Mouse (Mus musculus) erythroblast, adult 5-6 weeks (primary cell): ENCODE results near the gene Snrpg. TPM values are rescaled to one million over a fixed set of nuclear protein-coding genes. Genes with fewer than 3 reads are reported as not detected.
"Not testable (repeated sequence)": the region's sequence is repeated elsewhere in the genome, so short reads cannot be mapped to it uniquely, and the experiment has no call there.

Experiments used
- ATAC-seq: replicated peaks from 2 replicates; pipeline ENCODE4 v1.8.0; 2016; ENCODE audit warnings: moderate number of reproducible peaks, mild to moderate bottlenecking, moderate TSS enrichment, inconsistent platforms; ENCODE audit not compliant: poor library complexity, low FRiP score, severe bottlenecking
- total RNA-seq, 2 experiments: library from RNA; stranded (forward) in 1 of 2; stranded (reverse) in 1 of 2; fragments of 150-400 nt in 1 of 2; fragments of 200-764, 138-1000 nt in 1 of 2; gene quantifications; 2 replicates each; pipeline versions ENCODE4 v1.2.3 to v1.2.4; 2015 to 2017; ENCODE audit warnings: low replicate concordance in 2 of 2

The Snrpg gene
- total RNA-seq (2015; ENCODE audit: low replicate concordance), result 41.4 and 60.7 TPM in 2 replicates
- total RNA-seq (2017; ENCODE audit: low replicate concordance), result 11.2 and 26.3 TPM in 2 replicates

DNA sequence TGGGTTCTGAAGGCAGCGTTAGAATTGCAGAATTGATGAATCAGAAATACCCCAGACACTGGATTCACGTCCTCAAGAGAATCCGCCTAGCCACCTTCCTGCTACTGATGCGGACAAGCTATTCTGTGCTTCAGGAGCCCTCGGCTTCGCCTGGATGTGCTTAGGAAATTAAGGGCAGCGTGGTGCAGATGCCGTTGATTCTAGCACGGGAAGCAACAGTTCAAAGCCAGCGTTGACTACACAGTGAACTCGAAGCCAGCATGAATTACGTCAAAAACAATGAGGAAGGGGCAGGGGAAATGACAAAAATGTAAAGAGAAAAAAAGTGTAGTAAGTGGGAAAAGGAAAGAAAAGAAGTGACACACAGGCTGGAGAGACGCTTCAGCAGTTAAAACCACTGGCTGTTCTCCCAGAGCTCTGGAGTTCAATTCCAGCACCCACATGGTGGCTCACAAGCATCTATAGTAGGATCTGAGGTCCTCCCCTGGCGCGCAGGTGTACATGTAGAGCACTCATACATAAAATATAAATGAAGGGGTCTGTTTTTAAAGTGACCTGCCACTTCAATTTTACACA lies at the start of gene Snrpg:
TSS of gene Snrpg (plus strand) at position 541 of the 576 bp plus-strand sequence.
- peak; percentile 53 for ATAC-seq

GRCm38 (mm10) chr6:86322031-86322563 lies 49.0 kb upstream of the Snrpg start:
- no peak for ATAC-seq

DNA sequence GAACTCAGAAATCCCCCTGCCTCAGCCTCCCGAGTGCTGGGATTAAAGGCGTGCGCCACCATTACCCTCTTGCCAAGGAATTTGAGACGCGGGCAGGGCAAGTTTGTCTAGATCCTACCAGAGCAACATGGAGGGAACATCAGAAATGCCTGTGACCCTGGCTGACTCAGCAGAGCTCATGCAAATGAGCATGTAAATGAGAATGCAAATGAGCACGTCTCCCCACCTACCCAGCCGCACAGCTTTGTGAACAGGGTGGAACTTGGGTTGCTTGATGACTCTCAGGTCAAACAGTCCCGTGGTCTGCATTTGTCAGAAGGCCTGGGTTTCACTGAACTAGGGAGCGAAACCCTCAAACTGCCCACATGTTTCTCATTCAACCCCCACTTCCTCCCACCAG lies 48.1 kb upstream of the Snrpg start:
- no peak for ATAC-seq

- ATAC-seq, result no peak
Measured at GRCm38 (mm10) chr6:86324400-86324799, 46.7 kb upstream of the Snrpg start.

- no peak for ATAC-seq
Measured at GRCm38 (mm10) chr6:86325646-86326045, 45.5 kb upstream of the Snrpg start.

DNA sequence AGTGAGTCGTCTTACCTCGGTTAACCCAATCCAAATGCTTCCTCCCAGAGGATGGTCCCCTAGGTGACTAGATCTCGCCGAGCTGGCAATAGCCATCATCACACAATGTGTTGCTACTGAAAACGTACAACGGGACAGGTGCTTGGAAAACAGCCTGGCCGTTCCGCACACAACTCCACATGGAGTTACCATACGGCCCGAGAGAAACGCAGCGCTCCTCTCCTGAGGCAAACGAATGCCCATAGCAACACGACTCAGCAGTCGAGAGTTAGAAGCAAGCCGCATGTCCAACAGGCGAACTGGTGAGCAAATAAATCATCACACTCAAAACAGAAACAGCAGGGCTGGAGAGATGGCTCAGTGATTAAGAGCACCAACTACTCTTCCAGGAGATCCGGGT lies 44.2 kb upstream of the Snrpg start:
- no peak for ATAC-seq

DNA sequence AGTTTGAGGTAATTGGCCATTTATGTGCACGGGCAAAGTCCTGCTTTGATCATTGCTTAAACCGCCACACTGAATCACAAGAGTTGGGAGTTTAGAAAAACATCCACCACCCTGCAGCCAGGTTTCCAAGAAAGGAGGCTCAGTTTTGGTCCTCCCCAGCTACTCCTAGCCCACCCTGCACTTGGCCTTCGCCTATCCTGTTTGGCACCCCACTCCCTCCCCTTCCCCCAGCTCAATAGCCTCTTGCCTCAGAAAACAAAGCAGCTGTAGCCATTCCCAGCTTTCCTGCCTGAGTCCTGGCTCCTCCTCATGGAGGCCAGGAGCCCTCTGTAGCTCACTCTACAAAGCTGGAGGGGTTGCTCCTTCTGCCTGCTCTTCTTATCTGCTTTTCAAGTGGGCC lies 42.7 kb upstream of the Snrpg start:
- no peak for ATAC-seq

DNA sequence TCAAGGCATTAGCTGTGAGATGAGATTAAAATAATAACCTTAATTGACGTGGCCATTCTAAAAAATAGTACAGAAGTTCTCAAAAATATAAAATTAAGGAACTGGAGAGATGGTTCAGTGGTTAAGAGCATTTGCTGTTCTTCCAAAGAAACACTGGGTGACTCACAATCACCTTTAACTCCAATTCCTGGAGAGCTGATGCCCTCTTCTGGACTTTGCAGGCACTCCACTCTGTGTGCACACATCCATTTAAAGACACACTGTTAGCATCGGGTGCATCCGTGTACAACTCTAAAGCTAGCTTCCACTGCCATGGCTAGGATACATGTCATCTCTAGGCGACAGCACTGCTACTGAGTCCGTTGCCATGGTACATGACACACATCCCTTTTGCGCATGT lies 41.2 kb upstream of the Snrpg start:
- ATAC-seq, result no peak

- ATAC-seq, result no peak
Measured at GRCm38 (mm10) chr6:86335121-86335849, 35.8 kb upstream of the Snrpg start.

DNA sequence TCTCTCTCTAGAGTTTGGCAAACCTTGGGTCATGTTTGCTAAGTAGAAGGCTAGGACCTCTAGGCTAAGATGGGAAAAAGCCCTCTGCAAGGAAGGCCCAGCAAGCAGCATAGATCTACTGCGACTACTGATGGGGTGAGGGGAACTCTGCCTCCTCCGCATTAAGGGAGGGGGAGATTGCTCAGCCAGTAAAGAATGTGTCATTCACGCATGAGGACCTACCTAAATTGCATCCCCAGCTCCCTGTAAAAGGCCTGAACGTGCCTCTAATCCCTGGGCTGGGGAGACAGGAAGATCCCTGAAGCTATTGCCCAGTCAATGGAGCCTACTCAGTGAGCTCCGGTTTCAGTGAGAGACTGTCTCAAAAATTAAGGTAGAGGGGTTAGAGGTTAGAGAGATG lies 35.2 kb upstream of the Snrpg start:
- ATAC-seq, result no peak

DNA sequence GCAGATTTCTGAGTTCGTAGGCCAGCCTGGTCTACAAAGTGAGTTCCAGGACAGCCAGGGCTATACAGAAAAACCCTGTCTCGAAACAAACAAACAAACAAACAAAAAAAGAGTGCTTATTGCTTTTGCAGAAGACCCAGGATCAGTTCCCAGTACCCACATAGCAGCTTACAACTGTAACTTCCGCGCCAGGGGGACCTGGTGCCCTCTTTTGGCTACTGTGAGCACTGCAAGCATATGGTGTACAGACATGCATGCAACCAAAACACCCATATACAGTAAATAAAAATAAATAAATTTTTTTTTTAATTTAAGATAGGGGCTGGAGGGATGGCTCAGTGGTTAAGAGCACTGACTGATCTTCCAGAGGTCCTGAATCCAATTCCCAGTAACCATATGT lies 34.8 kb upstream of the Snrpg start:
- ATAC-seq, result not testable (repeated sequence)

DNA sequence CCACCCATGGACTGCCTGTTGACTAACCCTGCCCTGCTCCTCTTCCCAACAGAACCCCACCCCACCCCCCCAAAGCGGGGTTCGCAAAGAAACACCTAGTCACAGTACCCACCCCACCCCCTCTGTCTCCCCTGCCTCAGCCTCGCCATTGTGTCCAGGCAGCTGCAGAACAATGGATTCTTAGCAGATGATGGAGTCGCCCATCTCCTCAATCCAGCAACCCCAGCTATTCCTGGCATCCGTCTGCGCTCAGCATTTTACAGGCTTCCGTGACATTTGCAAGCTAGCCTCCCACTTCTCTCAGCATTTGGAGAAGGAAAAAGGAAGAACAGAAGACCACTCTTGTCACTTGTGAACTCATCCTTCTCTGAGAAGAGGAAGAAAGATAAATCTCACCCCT lies 27.4 kb upstream of the Snrpg start:
- no peak for ATAC-seq

- ATAC-seq, result no peak
Measured at GRCm38 (mm10) chr6:86346063-86346462, 25.0 kb upstream of the Snrpg start.

GRCm38 (mm10) chr6:86349257-86349656 lies 21.8 kb upstream of the Snrpg start:
- no peak for ATAC-seq

GRCm38 (mm10) chr6:86354948-86355347 lies 16.2 kb upstream of the Snrpg start:
- no peak for ATAC-seq

GRCm38 (mm10) chr6:86356956-86357355 lies 14.1 kb upstream of the Snrpg start:
- no peak for ATAC-seq

- no peak for ATAC-seq
Measured at GRCm38 (mm10) chr6:86360691-86361090, 10.4 kb upstream of the Snrpg start.

- no peak for ATAC-seq
Measured at GRCm38 (mm10) chr6:86361373-86361772, 9.7 kb upstream of the Snrpg start.

GRCm38 (mm10) chr6:86364442-86365141 lies 6.5 kb upstream of the Snrpg start:
- ATAC-seq, result peak; percentile 69

- peak; percentile 90 for ATAC-seq
Measured at GRCm38 (mm10) chr6:86365371-86366124, 5.6 kb upstream of the Snrpg start, which contains the start of gene Fam136a. Fam136a (plus strand) TSS chr6:86365646.
